Mouse (Mus musculus): ENCODE measurements around the gene Arid5b.

The Arid5b gene

GRCm38 (mm10) chr10:68231385-68232182 lies 47.0 kb downstream of the Arid5b start:
- DNase-seq (ENCODE audit: low read depth, low spot score), result no peak
- no peaks in the 10 kb centered on the region for H3K27me3 ChIP-seq (ENCODE audit: control insufficient read depth, insufficient read depth, low read length, poor library complexity, severe bottlenecking)

GRCm38 (mm10) chr10:68230653-68231384 lies 47.7 kb downstream of the Arid5b start:
- Histone ChIP-seq H3K27me3 (ENCODE audit: control insufficient read depth, insufficient read depth, low read length, poor library complexity, severe bottlenecking) (no peaks in the 10 kb centered on the region), H3K36me3 (ENCODE audit: control insufficient read depth, insufficient read depth, low read length, poor library complexity, severe bottlenecking) (peaks cover 13% of the 10 kb centered on the region)
- no peak for DNase-seq (ENCODE audit: low read depth, low spot score)

More at GRCm38 (mm10) chr10:68231385-68232182, 47.0 kb downstream of the Arid5b start:
- peaks cover 13% of the 10 kb centered on the region for H3K36me3 ChIP-seq (ENCODE audit: control insufficient read depth, insufficient read depth, low read length, poor library complexity, severe bottlenecking)

DNA sequence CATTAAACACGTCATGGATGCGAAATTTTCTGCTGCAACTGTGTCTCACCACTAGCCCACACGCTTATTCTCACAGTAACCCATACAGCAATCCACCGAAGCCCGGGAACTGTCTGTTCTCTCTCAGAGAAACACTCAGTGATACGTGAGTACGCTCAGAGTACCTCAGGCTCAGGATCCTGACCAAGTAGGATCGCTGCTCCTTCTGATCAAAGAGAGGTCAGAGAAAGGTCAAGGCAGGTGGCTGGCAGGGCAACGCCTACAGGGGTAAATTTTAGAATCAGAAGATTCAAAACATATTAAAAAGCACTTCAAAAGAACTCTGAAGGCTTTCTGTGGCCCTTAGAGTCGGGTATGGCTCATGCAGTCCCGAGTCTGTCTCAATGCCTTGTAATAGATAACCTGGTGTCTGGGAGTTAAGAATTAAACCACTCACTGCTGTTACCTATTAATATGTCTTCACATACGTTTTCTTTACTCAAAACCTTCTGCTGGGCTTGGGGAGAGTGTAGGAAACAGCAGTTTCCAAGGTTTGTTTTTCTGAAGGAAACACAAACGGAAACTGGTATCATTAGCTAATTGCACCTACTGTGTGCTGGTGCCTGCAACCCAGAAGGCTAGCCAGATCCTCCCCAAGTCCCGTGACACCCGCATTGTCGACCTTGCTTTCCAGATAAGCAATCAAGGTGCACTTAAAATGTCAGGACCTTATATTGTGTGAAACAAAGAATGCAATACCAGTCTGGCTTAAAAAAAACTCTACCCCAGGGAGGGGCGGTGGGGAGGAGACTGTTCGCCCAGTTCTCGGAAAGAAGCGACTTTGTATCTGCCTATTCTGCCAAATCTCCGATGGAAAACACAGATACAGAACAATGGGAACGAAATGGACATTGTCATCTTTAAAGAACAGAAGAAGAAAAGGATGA lies 48.6 kb downstream of the Arid5b start:
- Histone ChIP-seq H3K36me3 (ENCODE audit: control insufficient read depth, insufficient read depth, low read length, poor library complexity, severe bottlenecking) (peaks cover 13% of the 10 kb centered on the region), H3K27me3 (ENCODE audit: control insufficient read depth, insufficient read depth, low read length, poor library complexity, severe bottlenecking) (no peaks in the 10 kb centered on the region)
- no peak for DNase-seq (ENCODE audit: low read depth, low spot score)

DNA sequence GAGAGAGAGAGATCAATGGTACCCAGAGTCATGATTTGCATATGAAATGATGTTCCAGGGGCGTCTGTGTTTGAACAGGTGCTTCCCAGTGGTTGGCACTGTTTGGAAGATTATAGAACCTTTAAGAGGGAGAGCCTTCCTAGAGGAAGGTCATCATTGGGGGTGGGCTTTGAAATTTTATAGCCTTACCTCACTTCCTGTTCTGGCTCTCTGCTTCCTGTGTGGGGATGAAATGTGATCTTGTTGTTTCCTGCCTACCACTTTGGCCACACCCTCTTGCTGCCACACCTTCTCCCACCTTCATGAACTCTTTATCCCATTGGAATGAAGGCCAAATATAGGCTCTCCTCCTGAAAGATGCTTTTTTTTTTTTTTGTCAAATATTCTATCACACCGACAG lies 55.9 kb downstream of the Arid5b start:
- no peak for DNase-seq (ENCODE audit: low read depth, low spot score)

DNA sequence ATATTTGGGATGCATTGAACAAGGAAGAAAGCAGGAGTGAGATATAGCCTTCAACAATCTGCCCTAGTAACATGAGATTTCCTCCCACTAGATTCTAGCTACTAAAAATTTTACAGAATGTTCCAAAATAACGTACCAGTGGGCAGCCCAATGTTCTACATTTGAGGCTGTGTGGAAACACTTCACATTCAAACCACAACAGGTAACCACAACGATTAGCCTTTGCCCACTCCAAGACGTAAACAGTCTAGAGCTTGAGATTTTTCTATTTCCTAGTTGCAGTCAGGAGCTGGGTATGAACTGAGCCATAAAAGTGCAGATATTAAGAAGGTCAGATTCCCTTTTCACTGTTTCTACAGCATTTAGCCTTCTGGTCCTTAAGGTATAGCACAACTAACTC lies 56.5 kb downstream of the Arid5b start:
- no peaks in the 10 kb centered on the region for H3K27me3 ChIP-seq (ENCODE audit: control insufficient read depth, insufficient read depth, low read length, poor library complexity, severe bottlenecking)
- peaks cover 1% of the 10 kb centered on the region; the same call in 1 of the 2 replicates for H3K36me3 ChIP-seq (ENCODE audit: control insufficient read depth, insufficient read depth, low read length, poor library complexity, severe bottlenecking)
- no peak for DNase-seq (ENCODE audit: low read depth, low spot score)

More for the DNA sequence above, 55.9 kb downstream of the Arid5b start:
- Histone ChIP-seq H3K27me3 (ENCODE audit: control insufficient read depth, insufficient read depth, low read length, poor library complexity, severe bottlenecking) (no peaks in the 10 kb centered on the region), H3K36me3 (ENCODE audit: control insufficient read depth, insufficient read depth, low read length, poor library complexity, severe bottlenecking) (peaks cover 2% of the 10 kb centered on the region; the same call in 1 of the 2 replicates)

DNA sequence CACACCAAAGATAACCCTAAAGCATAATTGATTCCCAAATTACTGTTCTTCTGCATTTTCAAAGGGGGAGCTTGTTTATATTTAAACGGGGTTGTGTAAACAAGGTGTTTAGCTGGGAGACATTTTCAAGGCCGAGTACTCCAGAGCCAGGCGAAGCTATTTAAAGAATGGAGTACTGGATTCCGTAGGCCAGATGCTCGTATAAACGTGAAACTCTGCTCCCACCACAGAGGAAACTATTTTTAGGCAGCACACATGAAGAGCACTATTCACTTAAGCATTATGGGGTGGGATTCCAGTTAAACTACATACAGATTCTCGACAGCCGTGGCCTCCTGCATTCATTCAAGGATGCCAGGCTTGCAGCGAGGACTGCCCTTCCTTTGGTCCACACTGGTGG lies 59.2 kb downstream of the Arid5b start:
- peaks cover 7% of the 10 kb centered on the region for H3K36me3 ChIP-seq (ENCODE audit: control insufficient read depth, insufficient read depth, low read length, poor library complexity, severe bottlenecking)
- no peaks in the 10 kb centered on the region for H3K27me3 ChIP-seq (ENCODE audit: control insufficient read depth, insufficient read depth, low read length, poor library complexity, severe bottlenecking)
- no peak for DNase-seq (ENCODE audit: low read depth, low spot score)

GRCm38 (mm10) chr10:68218678-68219077 lies 59.9 kb downstream of the Arid5b start:
- no peak for DNase-seq (ENCODE audit: low read depth, low spot score)
- H3K27me3 ChIP-seq (ENCODE audit: control insufficient read depth, insufficient read depth, low read length, poor library complexity, severe bottlenecking), result no peaks in the 10 kb centered on the region
- peaks cover 8% of the 10 kb centered on the region for H3K36me3 ChIP-seq (ENCODE audit: control insufficient read depth, insufficient read depth, low read length, poor library complexity, severe bottlenecking)

- H3K27me3 ChIP-seq (ENCODE audit: control insufficient read depth, insufficient read depth, low read length, poor library complexity, severe bottlenecking), result no peaks in the 10 kb centered on the region
- DNase-seq (ENCODE audit: low read depth, low spot score), result no peak
- peaks cover 6% of the 10 kb centered on the region for H3K36me3 ChIP-seq (ENCODE audit: control insufficient read depth, insufficient read depth, low read length, poor library complexity, severe bottlenecking)
These were observed 63.6 kb downstream of the Arid5b start for GRCm38 (mm10) chr10:68214809-68215468.

DNA sequence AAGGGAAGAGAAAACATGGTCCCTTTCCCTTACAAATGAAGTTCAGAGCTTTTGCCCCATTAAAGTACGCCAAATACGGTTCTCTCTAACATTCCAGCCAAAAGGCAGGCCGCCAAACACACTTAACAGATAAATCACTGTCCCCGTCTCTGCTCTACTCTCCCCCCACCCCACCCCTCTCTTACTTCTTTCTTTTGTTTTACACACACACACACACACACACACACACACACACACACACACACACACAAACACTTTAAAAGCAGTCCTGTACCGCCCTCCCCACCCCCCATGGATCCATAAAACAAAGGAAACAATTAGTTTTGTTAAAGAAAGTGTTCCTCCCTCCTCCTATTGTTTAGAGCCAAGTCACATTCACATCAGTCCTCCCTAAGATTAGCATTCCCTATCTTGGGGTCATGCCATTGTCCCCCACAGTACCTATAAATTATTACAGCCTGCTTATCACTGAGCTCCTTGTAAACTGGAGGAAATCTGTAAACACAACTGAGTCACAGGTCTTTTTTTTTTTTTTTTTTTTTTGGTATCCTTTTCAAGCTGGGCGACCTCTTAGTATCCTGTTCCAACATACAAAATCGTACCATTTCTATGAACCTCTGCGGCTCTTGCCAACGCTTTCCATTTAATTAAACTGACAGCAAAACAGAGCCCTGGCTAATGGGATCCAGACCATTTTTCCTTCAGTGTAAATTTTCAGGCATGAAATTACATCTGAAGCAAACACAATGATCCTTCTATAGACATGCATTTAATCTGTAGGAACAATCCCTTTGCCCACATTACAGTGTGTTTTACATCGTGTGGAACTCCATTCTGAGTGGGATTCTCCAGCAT lies 66.3 kb downstream of the Arid5b start:
- no peak for DNase-seq (ENCODE audit: low read depth, low spot score)
- H3K36me3 ChIP-seq (ENCODE audit: control insufficient read depth, insufficient read depth, low read length, poor library complexity, severe bottlenecking), result peaks cover 7% of the 10 kb centered on the region
- no peaks in the 10 kb centered on the region for H3K27me3 ChIP-seq (ENCODE audit: control insufficient read depth, insufficient read depth, low read length, poor library complexity, severe bottlenecking)

GRCm38 (mm10) chr10:68211514-68211913 lies 67.0 kb downstream of the Arid5b start:
- DNase-seq (ENCODE audit: low read depth, low spot score), result no peak
- Histone ChIP-seq H3K36me3 (ENCODE audit: control insufficient read depth, insufficient read depth, low read length, poor library complexity, severe bottlenecking) (peaks cover 6% of the 10 kb centered on the region), H3K27me3 (ENCODE audit: control insufficient read depth, insufficient read depth, low read length, poor library complexity, severe bottlenecking) (no peaks in the 10 kb centered on the region)

DNA sequence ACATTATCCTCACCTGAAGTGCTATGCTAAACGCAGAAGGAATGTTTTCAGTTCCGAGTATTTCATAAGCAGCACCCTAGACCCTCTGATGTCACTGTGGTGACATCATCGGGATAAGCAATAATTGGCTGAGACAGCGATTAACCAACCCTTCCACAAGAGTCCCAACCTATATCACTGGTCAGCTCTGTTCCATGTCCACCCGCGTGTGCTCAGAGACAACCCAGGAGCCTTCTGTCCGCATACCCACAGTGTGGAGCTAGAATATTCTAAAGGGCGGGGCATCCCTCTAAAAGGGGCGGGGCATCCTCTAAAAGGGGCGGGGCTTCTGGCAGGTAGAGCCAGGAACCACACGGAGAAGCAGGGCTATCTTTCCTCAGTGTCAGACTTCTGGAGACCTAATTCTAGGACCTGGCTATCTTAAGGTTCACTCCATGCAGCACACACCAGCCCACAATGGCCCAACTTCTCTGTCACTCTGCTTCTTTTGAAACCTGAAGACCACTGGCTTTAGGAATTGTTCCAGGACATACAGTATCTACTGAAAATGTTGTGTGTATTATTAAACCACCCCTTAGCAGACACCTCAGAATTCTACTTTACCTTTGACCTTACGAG lies 68.4 kb downstream of the Arid5b start:
- H3K27me3 ChIP-seq (ENCODE audit: control insufficient read depth, insufficient read depth, low read length, poor library complexity, severe bottlenecking), result no peaks in the 10 kb centered on the region
- DNase-seq (ENCODE audit: low read depth, low spot score), result no peak
- H3K36me3 ChIP-seq (ENCODE audit: control insufficient read depth, insufficient read depth, low read length, poor library complexity, severe bottlenecking), result 0 out of 2 replicates have a peak, but pooled peaks cover 3% of the 10 kb centered on the region

- Histone ChIP-seq H3K36me3 (ENCODE audit: control insufficient read depth, insufficient read depth, low read length, poor library complexity, severe bottlenecking) (0 out of 2 replicates have a peak, but pooled peaks cover 1% of the 10 kb centered on the region), H3K27me3 (ENCODE audit: control insufficient read depth, insufficient read depth, low read length, poor library complexity, severe bottlenecking) (no peaks in the 10 kb centered on the region)
- no peak for DNase-seq (ENCODE audit: low read depth, low spot score)
These were observed 69.9 kb downstream of the Arid5b start for GRCm38 (mm10) chr10:68208670-68209065.
